Mouse (Mus musculus): Measurements from ENCODE around the gene Rab28. TPM values are rescaled to one million over a fixed set of nuclear protein-coding genes. Genes with fewer than 3 reads are reported as not detected.
"Not testable (repeated sequence)": the region's sequence is repeated elsewhere in the genome, so short reads cannot be mapped to it uniquely, and the experiment has no call there.

Gene Rab28
- polyA plus RNA-seq, 1 experiment from 2014 or later: 48.1 TPM

DNA sequence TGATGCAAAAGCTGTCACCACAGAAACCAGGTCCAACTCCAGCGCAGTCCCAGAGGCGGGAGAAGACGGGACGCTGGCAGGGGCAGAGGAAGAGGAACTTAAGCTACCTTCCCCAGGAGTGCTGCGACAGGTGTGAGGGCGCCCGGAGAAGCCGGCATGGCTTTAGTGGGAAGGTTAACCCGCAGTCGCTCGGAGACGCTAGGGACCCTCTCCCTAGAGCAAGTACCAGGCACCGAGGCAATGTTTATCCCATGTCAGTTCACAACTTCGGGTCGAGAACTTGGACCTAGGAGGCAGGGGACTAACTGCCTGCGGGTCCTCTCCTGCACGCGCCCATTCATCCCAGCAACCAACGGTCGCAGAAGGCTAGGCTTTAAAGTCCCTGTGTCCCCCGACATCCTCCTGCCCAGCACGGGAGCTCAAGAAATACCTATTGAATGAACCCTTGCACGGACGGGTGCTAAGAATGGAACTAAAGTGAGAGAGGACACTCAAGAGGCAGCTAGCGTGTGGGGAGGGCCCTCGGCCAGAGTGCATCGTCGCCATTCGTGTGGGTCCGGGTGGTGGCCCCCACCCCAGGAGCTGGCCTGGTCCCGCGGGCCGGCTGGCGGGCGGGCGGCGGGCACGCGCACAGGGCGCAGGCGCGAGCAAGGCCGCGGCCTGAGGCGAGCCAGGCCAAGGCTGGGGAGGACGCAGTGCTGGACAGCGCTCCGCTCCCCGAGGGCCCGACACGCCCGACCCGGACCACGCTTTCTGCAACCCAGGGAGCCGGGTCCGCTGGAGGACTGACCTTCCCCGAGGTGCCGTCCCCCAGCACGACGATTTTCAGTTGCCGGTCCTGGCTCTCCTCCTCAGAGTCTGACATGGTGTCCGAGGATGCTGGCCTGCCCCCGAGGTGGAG is 592 bp downstream of the Rab28 start:
- peaks cover 3% of the 10 kb centered on the region; the same call in 1 of the 2 replicates for H3K4me1 ChIP-seq
- no peaks in the 10 kb centered on the region for H3K27me3 ChIP-seq (ENCODE audit: insufficient read depth, poor library complexity, severe bottlenecking)
- H3K36me3 ChIP-seq: no peaks in the 10 kb centered on the region
- H3K27ac ChIP-seq: peak overlapping the region; percentile 94
- no peaks in the 10 kb centered on the region for H3K9me3 ChIP-seq
- WGBS: under 1% methylated on average over 63 of the region's 63 CpGs
- peak overlapping the region; percentile 92 for H3K4me3 ChIP-seq
- peak; percentile 80 for DNase-seq (ENCODE audit: low spot score)

DNA sequence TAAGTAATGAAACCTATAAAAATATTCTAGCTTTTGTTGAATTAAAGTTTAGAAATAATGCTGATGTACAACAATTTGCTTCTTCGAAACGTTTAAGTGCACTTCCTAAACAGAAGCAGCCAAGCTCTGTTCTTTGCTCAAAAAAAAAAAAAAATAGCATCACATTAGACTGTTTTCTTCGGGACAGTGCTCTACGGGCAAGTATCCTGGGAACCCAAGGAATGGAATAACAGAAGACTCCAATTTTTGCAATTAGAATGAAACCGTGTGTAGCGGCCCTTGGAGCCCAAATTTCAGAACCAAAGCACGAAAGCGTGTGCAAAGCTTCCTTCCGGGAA is 1.2 kb downstream of the Rab28 start:
- 6% methylated on average over 9 of the region's 9 CpGs for WGBS

DNA sequence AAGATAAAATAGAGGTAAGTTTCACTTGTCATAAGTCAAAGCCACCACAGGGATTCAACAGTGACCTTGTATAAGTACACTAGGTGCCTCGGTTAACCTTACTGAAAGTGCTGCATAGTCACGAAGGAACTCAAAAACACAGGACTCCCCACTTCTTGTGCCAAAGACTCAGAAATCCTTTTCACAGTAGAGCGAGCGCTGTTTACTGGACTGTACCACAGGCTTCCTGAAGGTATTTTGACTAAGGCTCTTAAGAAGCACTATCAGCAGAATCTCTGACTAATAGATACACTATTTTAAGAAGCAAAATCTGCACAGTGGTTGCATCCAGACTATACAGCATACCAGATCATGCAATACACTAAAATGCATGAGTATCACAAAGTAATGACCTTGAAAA is 6.9 kb downstream of the Rab28 start:
- not testable (repeated sequence) for H3K9me3 ChIP-seq; H3K27me3 ChIP-seq (ENCODE audit: insufficient read depth, poor library complexity, severe bottlenecking)
- WGBS: 78% methylated on average over 4 of the region's 4 CpGs

More for the DNA sequence above, 1.2 kb downstream of the Rab28 start:
- peak overlapping the region; percentile 92 for H3K4me3 ChIP-seq
- DNase-seq (ENCODE audit: low spot score): no peak
- H3K4me1 ChIP-seq: peaks cover 3% of the 10 kb centered on the region; the same call in 1 of the 2 replicates
- H3K27ac ChIP-seq: peak overlapping the region; percentile 94
- no peaks in the 10 kb centered on the region for H3K27me3 ChIP-seq (ENCODE audit: insufficient read depth, poor library complexity, severe bottlenecking)
- no peaks in the 10 kb centered on the region for H3K9me3 ChIP-seq
- H3K36me3 ChIP-seq: no peaks in the 10 kb centered on the region

DNA sequence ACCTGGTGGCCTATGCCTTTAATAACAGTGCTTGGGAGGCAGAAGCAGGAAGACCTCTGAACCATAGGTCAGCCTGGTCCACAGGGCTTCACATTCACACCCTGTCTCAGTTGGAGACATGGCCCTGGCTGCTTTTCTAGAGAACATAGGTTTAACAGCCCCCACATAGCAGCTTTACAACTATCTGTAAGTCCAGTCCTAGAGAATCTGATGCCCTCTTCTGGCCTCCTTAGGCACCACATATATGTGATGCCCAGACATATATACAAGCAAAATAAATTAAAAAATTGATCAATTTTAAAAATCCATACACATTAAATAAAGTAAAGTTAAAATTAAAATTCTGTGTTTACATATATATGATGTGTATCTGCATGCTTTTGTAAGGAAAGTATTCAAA is 10.0 kb downstream of the Rab28 start:
- no peak for DNase-seq (ENCODE audit: low spot score)
- no peaks in the 10 kb centered on the region for H3K9me3 ChIP-seq

More for the DNA sequence above, 6.9 kb downstream of the Rab28 start:
- not testable (repeated sequence) for H3K36me3 ChIP-seq; H3K4me1 ChIP-seq; H3K27ac ChIP-seq; DNase-seq (ENCODE audit: low spot score); H3K4me3 ChIP-seq

DNA sequence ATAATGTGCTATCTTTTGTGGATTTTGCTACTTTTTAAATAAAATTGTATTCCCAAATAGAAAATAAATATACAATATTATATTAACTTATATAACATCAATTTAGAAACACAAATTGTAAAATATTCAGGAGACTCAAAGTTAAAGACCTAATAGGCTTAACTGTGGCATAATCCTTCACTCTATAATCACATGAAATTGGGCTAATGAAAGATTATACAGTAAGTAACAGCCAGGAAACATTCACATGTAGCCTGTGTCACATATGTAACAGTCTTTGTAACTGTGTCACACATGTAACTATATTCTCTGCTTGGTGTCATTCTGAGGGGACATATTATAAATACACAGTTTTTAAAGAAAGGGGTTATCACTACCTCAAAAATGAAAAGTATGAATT is 22.9 kb downstream of the Rab28 start:
- Histone ChIP-seq H3K27ac (no peak overlapping the region), H3K36me3 (no peaks in the 10 kb centered on the region), H3K4me1 (no peaks in the 10 kb centered on the region), H3K9me3 (no peaks in the 10 kb centered on the region), H3K4me3 (no peak overlapping the region), H3K27me3 (ENCODE audit: insufficient read depth, poor library complexity, severe bottlenecking) (no peaks in the 10 kb centered on the region)
- no peak for DNase-seq (ENCODE audit: low spot score)

More for the DNA sequence above, 10.0 kb downstream of the Rab28 start:
- Histone ChIP-seq H3K4me3 (no peak overlapping the region), H3K27ac (no peak overlapping the region), H3K36me3 (no peaks in the 10 kb centered on the region), H3K4me1 (no peaks in the 10 kb centered on the region), H3K27me3 (ENCODE audit: insufficient read depth, poor library complexity, severe bottlenecking) (no peaks in the 10 kb centered on the region)

DNA sequence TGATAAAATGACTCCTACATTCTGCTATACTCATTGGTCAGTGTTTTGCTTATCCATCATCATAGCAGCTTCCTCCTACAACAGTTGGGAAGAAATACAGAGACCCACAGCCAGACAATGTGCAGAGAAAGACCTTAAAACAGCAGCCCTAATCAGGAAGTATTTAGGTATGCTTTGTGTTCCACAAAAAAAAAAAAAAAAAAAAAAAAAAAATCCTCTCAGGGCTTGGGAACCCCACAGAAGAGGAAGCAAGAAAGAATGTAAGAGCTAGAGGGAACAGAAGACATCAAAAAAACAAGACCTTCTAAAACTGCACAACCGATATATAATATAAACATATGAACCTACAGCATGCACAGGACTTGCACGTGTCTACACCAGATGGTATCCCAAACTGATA is 24.0 kb downstream of the Rab28 start:
- WGBS: 89% methylated on average over 2 of the region's 2 CpGs
- Histone ChIP-seq H3K27ac (no peak overlapping the region), H3K4me3 (no peak overlapping the region), H3K27me3 (ENCODE audit: insufficient read depth, poor library complexity, severe bottlenecking) (no peaks in the 10 kb centered on the region), H3K9me3 (no peaks in the 10 kb centered on the region), H3K4me1 (no peaks in the 10 kb centered on the region), H3K36me3 (no peaks in the 10 kb centered on the region)
- no peak for DNase-seq (ENCODE audit: low spot score)

DNA sequence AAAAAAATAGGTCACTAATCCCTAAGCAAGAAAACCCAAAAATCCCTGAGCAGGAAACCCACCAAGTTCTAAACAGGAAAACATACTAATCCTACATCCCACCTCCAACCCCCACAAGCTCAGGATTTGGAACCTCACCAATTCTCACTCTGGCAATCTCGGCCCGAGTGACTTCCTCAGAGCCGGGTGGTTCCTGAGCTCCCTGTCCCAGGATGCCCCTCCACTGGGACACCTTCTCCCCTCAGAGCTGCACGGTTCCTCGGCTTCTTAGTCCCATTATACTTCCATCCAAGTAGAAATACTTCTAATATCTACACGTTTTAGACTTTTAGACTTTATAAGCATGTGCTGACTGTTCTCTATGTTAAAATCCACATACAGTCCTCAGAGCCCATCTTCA is 41.9 kb downstream of the Rab28 start:
- WGBS: 73% methylated on average over 6 of the region's 6 CpGs
- no peaks in the 10 kb centered on the region for H3K27me3 ChIP-seq (ENCODE audit: insufficient read depth, poor library complexity, severe bottlenecking)

DNA sequence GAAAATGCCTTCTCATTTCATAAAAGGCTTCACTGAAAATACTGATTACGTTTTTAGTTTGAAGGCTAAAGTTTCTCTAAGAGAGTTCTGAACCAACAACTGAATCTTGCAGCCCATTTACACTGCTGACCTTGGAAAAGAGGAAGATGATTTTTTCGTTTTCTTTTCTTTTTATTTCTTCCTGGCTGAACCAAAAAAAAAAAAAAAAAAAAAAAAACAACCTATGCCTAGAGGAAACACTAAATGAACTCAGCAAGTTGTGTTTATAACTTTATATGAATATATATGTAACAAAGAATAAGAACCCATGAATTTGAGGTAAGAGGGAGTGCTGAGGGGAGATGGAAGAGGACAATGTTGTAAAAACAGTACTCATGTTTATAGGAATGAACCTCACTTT is 71.2 kb downstream of the Rab28 start:
- no peaks in the 10 kb centered on the region for H3K36me3 ChIP-seq
- H3K4me3 ChIP-seq: no peak overlapping the region
- H3K4me1 ChIP-seq: no peaks in the 10 kb centered on the region
- H3K9me3 ChIP-seq: no peaks in the 10 kb centered on the region
- H3K27me3 ChIP-seq (ENCODE audit: insufficient read depth, poor library complexity, severe bottlenecking): no peaks in the 10 kb centered on the region
- no peak overlapping the region for H3K27ac ChIP-seq
- 68% methylated on average over 2 of the region's 2 CpGs for WGBS
- no peak for DNase-seq (ENCODE audit: low spot score)

More for the DNA sequence above, 41.9 kb downstream of the Rab28 start:
- H3K4me1 ChIP-seq: no peaks in the 10 kb centered on the region
- no peak for DNase-seq (ENCODE audit: low spot score)
- no peaks in the 10 kb centered on the region for H3K9me3 ChIP-seq
- H3K36me3 ChIP-seq: no peaks in the 10 kb centered on the region
- no peak overlapping the region for H3K27ac ChIP-seq
- no peak overlapping the region for H3K4me3 ChIP-seq

DNA sequence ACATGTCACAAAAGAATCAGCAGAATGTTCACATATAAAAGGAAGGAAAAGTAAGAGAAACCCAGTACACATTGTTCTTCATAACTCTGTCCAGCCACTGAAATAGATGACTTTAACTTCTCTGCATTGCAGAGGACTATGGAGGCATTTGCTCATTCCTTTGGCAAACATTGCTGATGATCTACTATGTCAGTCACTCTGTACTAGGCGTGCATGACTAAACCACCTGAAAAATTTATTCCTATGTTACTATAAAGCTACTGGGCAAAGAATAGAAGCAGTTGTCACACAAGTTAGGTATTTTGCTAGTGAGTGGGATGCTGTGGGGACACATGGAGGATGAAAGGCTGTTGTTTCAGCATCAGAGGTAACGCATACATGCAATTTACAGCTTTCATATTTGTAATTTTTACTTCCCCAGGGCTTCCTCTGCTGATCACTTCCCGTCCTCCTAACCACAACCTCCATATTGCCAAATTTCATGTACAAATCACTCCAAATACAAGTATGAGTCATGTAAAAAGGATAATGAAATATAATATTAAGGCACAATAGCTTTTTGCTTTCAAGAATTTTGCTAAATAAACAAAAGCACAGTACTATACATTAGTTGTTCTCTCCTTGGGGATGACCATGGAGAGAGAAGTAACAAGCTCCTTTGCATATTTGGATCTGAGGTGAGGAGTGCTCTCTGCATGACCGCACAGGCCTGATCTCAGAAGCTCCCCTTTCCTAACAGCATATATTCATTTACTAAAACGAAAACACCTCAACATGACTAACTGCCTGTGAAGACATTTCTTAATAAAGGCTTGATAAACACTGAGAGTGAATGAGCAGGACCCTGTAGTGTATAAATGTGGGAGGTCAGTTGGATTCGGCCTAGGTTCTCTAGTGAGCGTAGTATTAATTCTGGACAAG is 80.5 kb downstream of the Rab28 start:
- WGBS: 91% methylated on average over 7 of the region's 7 CpGs
- no peak overlapping the region for H3K4me3 ChIP-seq
- peaks cover 5% of the 10 kb centered on the region for H3K4me1 ChIP-seq
- H3K27ac ChIP-seq: no peak overlapping the region
- DNase-seq (ENCODE audit: low spot score): no peak
- H3K36me3 ChIP-seq: no peaks in the 10 kb centered on the region
- no peaks in the 10 kb centered on the region for H3K9me3 ChIP-seq
- H3K27me3 ChIP-seq (ENCODE audit: insufficient read depth, poor library complexity, severe bottlenecking): no peaks in the 10 kb centered on the region

DNA sequence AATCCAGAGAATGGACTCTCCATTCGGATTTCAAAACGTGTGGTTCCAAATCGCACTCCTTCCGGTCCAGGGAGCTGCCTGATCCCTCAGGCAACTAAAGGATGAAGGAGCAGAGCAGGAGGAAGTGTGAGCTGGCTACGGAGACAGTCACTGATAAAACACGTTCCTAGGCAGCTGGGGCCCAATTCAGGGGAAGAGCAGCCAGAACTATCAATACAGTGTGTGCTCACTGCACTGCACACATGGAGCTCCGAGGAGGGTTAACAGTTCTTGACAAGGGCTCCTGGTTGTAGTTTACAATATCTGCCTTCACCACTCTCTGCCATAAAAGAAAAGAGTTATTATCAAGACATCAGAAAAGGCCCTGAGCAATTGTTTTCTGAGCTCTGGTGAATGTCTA is 82.4 kb downstream of the Rab28 start:
- H3K27ac ChIP-seq: no peak overlapping the region
- H3K27me3 ChIP-seq (ENCODE audit: insufficient read depth, poor library complexity, severe bottlenecking): no peaks in the 10 kb centered on the region
- 28% methylated on average over 7 of the region's 7 CpGs for WGBS
- H3K4me3 ChIP-seq: no peak overlapping the region
- no peaks in the 10 kb centered on the region for H3K9me3 ChIP-seq
- H3K36me3 ChIP-seq: no peaks in the 10 kb centered on the region
- H3K4me1 ChIP-seq: peaks cover 10% of the 10 kb centered on the region
- no peak for DNase-seq (ENCODE audit: low spot score)

DNA sequence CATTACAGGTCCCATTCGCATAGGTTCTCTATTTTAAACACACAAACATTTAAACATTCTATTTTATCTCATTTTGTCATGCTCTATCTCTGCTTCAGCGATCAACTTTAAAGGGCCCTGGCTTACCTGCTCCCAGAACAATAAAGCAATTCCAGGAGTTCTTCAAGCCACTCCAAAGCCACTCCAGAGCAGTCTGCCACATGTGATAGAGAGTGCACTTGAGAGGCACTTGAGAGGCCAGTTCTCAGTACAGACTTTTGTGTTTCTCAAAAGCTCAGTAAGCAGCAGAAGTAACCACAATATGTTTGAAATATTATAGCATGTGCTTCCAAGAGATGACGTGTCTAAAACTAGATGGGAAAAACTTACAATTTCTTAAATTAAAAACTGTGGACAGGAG is 86.2 kb downstream of the Rab28 start:
- H3K36me3 ChIP-seq: no peaks in the 10 kb centered on the region
- H3K27ac ChIP-seq: no peak overlapping the region
- DNase-seq (ENCODE audit: low spot score): no peak
- H3K27me3 ChIP-seq (ENCODE audit: insufficient read depth, poor library complexity, severe bottlenecking): peaks cover 11% of the 10 kb centered on the region; the same call in 1 of the 2 replicates
- H3K4me1 ChIP-seq: peaks cover 10% of the 10 kb centered on the region
- H3K9me3 ChIP-seq: no peaks in the 10 kb centered on the region
- 51% methylated on average over 3 of the region's 3 CpGs for WGBS
- no peak overlapping the region for H3K4me3 ChIP-seq

DNA sequence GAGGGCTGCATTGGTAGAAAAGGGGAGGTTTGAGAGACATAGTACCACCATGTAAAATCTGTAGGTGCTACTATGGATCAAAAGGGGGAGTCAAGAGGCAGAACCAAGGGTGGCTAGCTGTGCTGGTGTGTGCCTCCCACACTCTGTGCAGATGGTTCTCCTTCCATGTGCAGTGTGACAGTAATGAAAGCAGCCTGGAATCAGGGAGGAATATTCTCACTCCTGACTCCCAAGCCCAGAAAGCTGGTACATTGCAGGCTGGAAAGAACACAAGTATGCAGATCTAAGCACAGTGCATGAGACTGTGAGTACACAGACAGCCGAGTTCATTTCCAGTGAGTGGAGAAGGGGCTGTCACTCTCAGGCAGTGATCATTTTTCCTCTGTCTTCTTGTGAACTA is 89.0 kb downstream of the Rab28 start:
- no peaks in the 10 kb centered on the region for H3K9me3 ChIP-seq
- no peak overlapping the region for H3K27ac ChIP-seq
- DNase-seq (ENCODE audit: low spot score): no peak
- H3K4me3 ChIP-seq: no peak overlapping the region
- H3K27me3 ChIP-seq (ENCODE audit: insufficient read depth, poor library complexity, severe bottlenecking): peaks cover 11% of the 10 kb centered on the region; the same call in 1 of the 2 replicates
- WGBS: 56% methylated on average over 1 of the region's 1 CpGs
- H3K4me1 ChIP-seq: peaks cover 5% of the 10 kb centered on the region; the same call in 1 of the 2 replicates
- H3K36me3 ChIP-seq: no peaks in the 10 kb centered on the region

DNA sequence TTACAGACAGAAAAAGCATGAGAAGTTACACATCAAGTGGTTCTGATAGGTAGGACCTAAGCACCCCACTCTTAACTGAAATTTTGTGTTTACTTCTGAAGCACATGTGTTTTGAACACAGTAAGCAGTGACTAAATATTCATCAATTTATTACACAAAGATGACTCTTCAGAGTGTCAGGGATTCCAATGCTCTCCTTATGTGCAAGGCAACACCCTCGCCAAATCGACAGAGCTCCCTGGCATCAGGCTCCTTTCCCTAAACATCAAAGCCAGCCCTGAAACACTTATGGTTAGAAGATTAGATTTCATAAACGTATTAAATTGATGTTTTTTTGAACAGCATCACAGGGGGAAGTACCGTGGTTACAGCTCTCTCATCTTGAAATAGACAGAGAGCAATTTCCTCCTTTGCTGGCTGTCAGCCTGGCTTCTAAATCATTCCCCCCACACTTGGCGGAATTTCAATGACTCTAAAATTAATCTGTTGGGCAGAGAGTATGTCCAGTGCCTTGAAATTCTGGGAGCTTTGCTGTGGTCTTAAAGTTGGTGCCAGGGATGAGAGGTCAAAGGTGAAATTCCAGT is 97.4 kb downstream of the Rab28 start:
- Histone ChIP-seq H3K4me3 (no peak overlapping the region), H3K27me3 (ENCODE audit: insufficient read depth, poor library complexity, severe bottlenecking) (no peaks in the 10 kb centered on the region), H3K27ac (no peak overlapping the region), H3K9me3 (no peaks in the 10 kb centered on the region), H3K4me1 (no peaks in the 10 kb centered on the region), H3K36me3 (no peaks in the 10 kb centered on the region)
- WGBS: 76% methylated on average over 5 of the region's 5 CpGs
- DNase-seq (ENCODE audit: low spot score): no peak
